Mouse (Mus musculus) erythroblast, embryonic 14.5 days (primary cell): ENCODE measurements around the gene Olfr1183. TPM values are rescaled to one million over a fixed set of nuclear protein-coding genes. Genes with fewer than 3 reads are reported as not detected.
"Not testable (repeated sequence)": the region's sequence is repeated elsewhere in the genome, so short reads cannot be mapped to it uniquely, and the experiment has no call there.

Source experiments
- H3K27me3 ChIP-seq: 2 replicates; pipeline ENCODE4 v1.6.1; 2012; ENCODE audit warnings: inconsistent platforms; ENCODE audit not compliant: control insufficient read depth
- H3K36me3 ChIP-seq: 2 replicates; pipeline ENCODE4 v1.6.1; 2012; ENCODE audit warnings: mild to moderate bottlenecking, inconsistent platforms; ENCODE audit not compliant: control insufficient read depth
- H3K4me1 ChIP-seq: 2 replicates; pipeline ENCODE4 v1.6.1; 2012; ENCODE audit warnings: inconsistent platforms; ENCODE audit not compliant: control insufficient read depth
- H3K4me3 ChIP-seq: replicated peaks from 2 replicates; pipeline ENCODE3; 2012; ENCODE audit warnings: moderate library complexity, mild to moderate bottlenecking, inconsistent platforms
- H3K9me3 ChIP-seq: 2 replicates; pipeline ENCODE4 v1.6.1; 2012; ENCODE audit warnings: low read length, inconsistent platforms, mixed read lengths; ENCODE audit not compliant: control insufficient read depth
- GATA1 ChIP-seq: IDR thresholded peaks from 2 replicates; pipeline ENCODE4 v1.6.1; 2012; ENCODE audit warnings: low read length, inconsistent platforms, mixed read lengths
- TAL1 ChIP-seq: IDR thresholded peaks from 3 replicates; pipeline ENCODE4 v1.6.1; 2012; ENCODE audit warnings: low read length, inconsistent platforms, mixed read lengths
- polyA plus RNA-seq: library from polyadenylated mRNA; stranded (reverse); fragments of >175 nt; gene quantifications from 2 replicates; pipeline ENCODE4 v1.2.3, GENCODE M21; 2012

The Olfr1183 gene
- not detected in 2 replicates for polyA plus RNA-seq

GRCm38 (mm10) chr2:88454567-88454966 is at the start of gene Olfr1183:
TSS of gene Olfr1183 (plus strand) at chr2:88454867.
- H3K27me3 ChIP-seq, H3K4me3 ChIP-seq, H3K4me1 ChIP-seq, H3K36me3 ChIP-seq, H3K9me3 ChIP-seq: not testable (repeated sequence)

- H3K9me3 ChIP-seq = no peaks in the 10 kb centered on the region; the same call in 1 of the 2 replicates
- no peaks in the 10 kb centered on the region for H3K36me3 ChIP-seq
- no peaks in the 10 kb centered on the region for H3K27me3 ChIP-seq
- TF ChIP-seq TAL1 = no peak
- no peak for TF ChIP-seq GATA1
- H3K4me3 ChIP-seq = no peak within 1 kb of the TSS
- H3K4me1 ChIP-seq = no peaks in the 10 kb centered on the region
These were observed 48.3 kb upstream of the Olfr1183 start, which contains the start of gene Olfr1179 for GRCm38 (mm10) chr2:88406353-88406752. TSS of gene Olfr1179 (minus strand) at chr2:88406453.

GRCm38 (mm10) chr2:88419051-88419450 is 35.6 kb upstream of the Olfr1183 start, which contains the start of gene Olfr1180:
TSS of gene Olfr1180 (minus strand) at chr2:88419151.
- no peak within 1 kb of the TSS for H3K4me3 ChIP-seq
- no peaks in the 10 kb centered on the region for H3K27me3 ChIP-seq

DNA sequence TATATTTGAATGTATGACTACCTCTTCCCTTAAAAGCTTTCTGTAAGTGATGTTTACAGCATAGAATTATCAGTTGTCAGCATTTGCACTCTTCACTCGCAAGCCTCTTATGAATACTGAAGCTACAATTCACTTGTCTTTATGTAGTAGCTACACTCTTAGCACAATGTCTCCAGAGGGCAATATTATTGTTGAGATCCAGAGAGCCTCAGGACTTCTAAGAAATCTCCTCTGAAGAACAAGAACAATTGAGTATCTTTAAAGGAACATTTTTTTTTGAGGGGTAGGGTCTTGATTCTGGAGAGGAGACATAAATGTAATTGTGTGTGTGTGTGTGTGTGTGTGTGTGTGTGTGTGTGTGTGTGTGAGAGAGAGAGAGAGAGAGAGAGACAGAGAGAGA is 28.6 kb upstream of the Olfr1183 start, which contains the start of gene Olfr1181:
Gene Olfr1181 (minus strand): TSS at position 101 of the 400 bp plus-strand sequence.
- TF ChIP-seq TAL1 = no peak
- TF ChIP-seq GATA1 = no peak
- H3K4me1 ChIP-seq = no peaks in the 10 kb centered on the region
- no peaks in the 10 kb centered on the region for H3K36me3 ChIP-seq
- no peak within 1 kb of the TSS for H3K4me3 ChIP-seq
- no peaks in the 10 kb centered on the region for H3K27me3 ChIP-seq
- peaks cover 4% of the 10 kb centered on the region; the same call in 1 of the 2 replicates for H3K9me3 ChIP-seq

More at GRCm38 (mm10) chr2:88419051-88419450, 35.6 kb upstream of the Olfr1183 start, which contains the start of gene Olfr1180:
- Histone ChIP-seq H3K9me3 (no peaks in the 10 kb centered on the region), H3K36me3 (no peaks in the 10 kb centered on the region), H3K4me1 (no peaks in the 10 kb centered on the region)
- TF ChIP-seq TAL1 = no peak
- no peak for TF ChIP-seq GATA1

GRCm38 (mm10) chr2:88449031-88449430 is 5.6 kb upstream of the Olfr1183 start, which contains the start of gene Gm13757:
TSS of gene Gm13757 (minus strand) at chr2:88449131.
- no peaks in the 10 kb centered on the region for H3K27me3 ChIP-seq
- H3K9me3 ChIP-seq = no peaks in the 10 kb centered on the region
- H3K4me3 ChIP-seq = no peak within 1 kb of the TSS
- H3K4me1 ChIP-seq = no peaks in the 10 kb centered on the region
- no peaks in the 10 kb centered on the region for H3K36me3 ChIP-seq
- TF ChIP-seq GATA1 (no peak), TAL1 (no peak)

DNA sequence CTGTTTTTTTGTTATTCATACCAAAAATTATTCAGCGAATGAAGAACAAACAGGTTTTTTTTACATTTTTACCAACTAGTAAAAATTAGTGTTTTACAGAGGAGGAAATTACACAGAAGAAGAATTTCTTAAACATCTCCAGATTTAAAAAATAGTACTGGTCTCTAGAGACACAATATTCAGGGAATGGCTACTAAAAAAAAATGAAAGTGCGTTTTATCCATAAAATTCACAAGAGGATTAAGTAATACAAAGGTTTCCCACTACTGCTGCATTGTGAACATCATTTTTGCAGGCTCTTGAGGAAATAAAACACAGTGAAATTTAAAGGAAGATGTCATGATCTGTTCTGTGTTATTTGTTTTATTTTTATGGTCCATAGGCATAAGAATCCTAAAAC is 28.6 kb downstream of the Olfr1183 start, which contains the start of gene Olfr1184:
Gene Olfr1184 (plus strand): TSS at position 301 of the 400 bp plus-strand sequence.
- Histone ChIP-seq H3K36me3 (no peaks in the 10 kb centered on the region), H3K9me3 (no peaks in the 10 kb centered on the region), H3K4me1 (no peaks in the 10 kb centered on the region), H3K4me3 (no peak within 1 kb of the TSS), H3K27me3 (no peaks in the 10 kb centered on the region)
- TF ChIP-seq GATA1 (no peak), TAL1 (no peak)

GRCm38 (mm10) chr2:88493020-88493419 is 38.4 kb downstream of the Olfr1183 start, which contains the start of gene Olfr1185-ps1:
TSS of gene Olfr1185-ps1 (plus strand) at chr2:88493320.
- Histone ChIP-seq H3K4me1 (no peaks in the 10 kb centered on the region), H3K27me3 (no peaks in the 10 kb centered on the region), H3K36me3 (no peaks in the 10 kb centered on the region), H3K4me3 (no peak within 1 kb of the TSS), H3K9me3 (no peaks in the 10 kb centered on the region)
- TF ChIP-seq GATA1 (no peak), TAL1 (no peak)

DNA sequence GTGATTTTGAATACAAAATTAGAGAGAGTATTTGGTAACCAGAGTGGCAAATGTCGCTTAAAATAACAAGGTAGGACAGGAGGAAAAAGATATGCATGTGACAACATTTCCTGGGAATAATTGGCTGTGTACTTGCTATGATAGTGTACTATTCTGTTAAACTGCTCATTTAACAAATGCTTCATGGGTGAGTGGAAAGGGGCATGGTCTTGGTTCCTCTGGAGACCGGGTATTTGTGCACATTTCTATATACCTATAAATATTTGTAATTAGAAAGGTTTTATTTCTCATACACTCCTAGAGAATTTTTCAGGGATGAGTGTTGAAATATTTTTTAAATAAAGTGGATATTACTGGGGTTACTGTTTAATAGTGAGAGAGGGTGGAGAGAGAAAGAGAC is 63.6 kb downstream of the Olfr1183 start, which contains the start of gene Olfr1186:
Gene Olfr1186 (plus strand): TSS at position 301 of the 400 bp plus-strand sequence.
- Histone ChIP-seq H3K4me3 (no peak within 1 kb of the TSS), H3K4me1 (no peaks in the 10 kb centered on the region), H3K36me3 (no peaks in the 10 kb centered on the region), H3K9me3 (no peaks in the 10 kb centered on the region), H3K27me3 (no peaks in the 10 kb centered on the region)
- no peak for TF ChIP-seq TAL1
- no peak for TF ChIP-seq GATA1

Other genes starting within 250 kb of the Olfr1183 start
- not detected in 2 replicates for gene Olfr1170, start 226.5 kb upstream of the Olfr1183 start, polyA plus RNA-seq
- not detected in 2 replicates for gene Olfr1173, start 175.0 kb upstream of the Olfr1183 start, polyA plus RNA-seq
- not detected in 2 replicates for gene Olfr1174-ps, start 139.7 kb upstream of the Olfr1183 start, polyA plus RNA-seq
- gene Olfr1175-ps, start 127.7 kb upstream of the Olfr1183 start, polyA plus RNA-seq = not detected in 2 replicates
- gene Olfr1176, start 118.1 kb upstream of the Olfr1183 start, polyA plus RNA-seq = 0.02 TPM in 1 of 2 replicates, not detected in the other
- gene Olfr1177-ps, start 108.4 kb upstream of the Olfr1183 start, polyA plus RNA-seq = not detected in 2 replicates
- not detected in 2 replicates for gene Olfr1178, start 67.8 kb upstream of the Olfr1183 start, polyA plus RNA-seq
- gene Olfr1179, start 48.4 kb upstream of the Olfr1183 start, polyA plus RNA-seq = not detected in 2 replicates
- not detected in 2 replicates for gene Olfr1180, start 35.7 kb upstream of the Olfr1183 start, polyA plus RNA-seq
- not detected in 2 replicates for gene Olfr1181, start 28.7 kb upstream of the Olfr1183 start, polyA plus RNA-seq
- gene Gm13757, start 5.7 kb upstream of the Olfr1183 start, polyA plus RNA-seq = not detected in 2 replicates
- 0.01 TPM in 1 of 2 replicates, not detected in the other for gene Olfr1184, start 28.7 kb downstream of the Olfr1183 start, polyA plus RNA-seq
- gene Olfr1185-ps1, start 38.5 kb downstream of the Olfr1183 start, polyA plus RNA-seq = not detected in 2 replicates
- gene Olfr1186, start 63.7 kb downstream of the Olfr1183 start, polyA plus RNA-seq = not detected in 2 replicates
- gene Olfr1188, start 102.1 kb downstream of the Olfr1183 start, polyA plus RNA-seq = not detected in 2 replicates
- not detected in 2 replicates for gene Olfr1189, start 131.6 kb downstream of the Olfr1183 start, polyA plus RNA-seq
- gene Olfr1191-ps1, start 185.7 kb downstream of the Olfr1183 start, polyA plus RNA-seq = 0.01 TPM in 1 of 2 replicates, not detected in the other
- gene Olfr1192-ps1, start 193.6 kb downstream of the Olfr1183 start, polyA plus RNA-seq = not detected in 2 replicates
- gene Olfr1193, start 220.8 kb downstream of the Olfr1183 start, polyA plus RNA-seq = not detected in 2 replicates
- not detected in 2 replicates for gene Olfr1195, start 234.3 kb downstream of the Olfr1183 start, polyA plus RNA-seq
- gene Olfr1196, start 249.7 kb downstream of the Olfr1183 start, polyA plus RNA-seq = not detected in 2 replicates